Mouse (Mus musculus) erythroblast, embryonic 14.5 days (primary cell): ENCODE results near the gene Smg6. TPM values are rescaled to one million over a fixed set of nuclear protein-coding genes. Genes with fewer than 3 reads are reported as not detected.

Experiments used
- H3K27me3 ChIP-seq: 2 replicates; pipeline ENCODE4 v1.6.1; 2012; ENCODE audit warnings: inconsistent platforms; ENCODE audit not compliant: control insufficient read depth
- H3K36me3 ChIP-seq: 2 replicates; pipeline ENCODE4 v1.6.1; 2012; ENCODE audit warnings: mild to moderate bottlenecking, inconsistent platforms; ENCODE audit not compliant: control insufficient read depth
- H3K4me1 ChIP-seq: 2 replicates; pipeline ENCODE4 v1.6.1; 2012; ENCODE audit warnings: inconsistent platforms; ENCODE audit not compliant: control insufficient read depth
- H3K4me3 ChIP-seq: replicated peaks from 2 replicates; pipeline ENCODE3; 2012; ENCODE audit warnings: moderate library complexity, mild to moderate bottlenecking, inconsistent platforms
- H3K9me3 ChIP-seq: 2 replicates; pipeline ENCODE4 v1.6.1; 2012; ENCODE audit warnings: low read length, inconsistent platforms, mixed read lengths; ENCODE audit not compliant: control insufficient read depth
- GATA1 ChIP-seq: IDR thresholded peaks from 2 replicates; pipeline ENCODE4 v1.6.1; 2012; ENCODE audit warnings: low read length, inconsistent platforms, mixed read lengths
- TAL1 ChIP-seq: IDR thresholded peaks from 3 replicates; pipeline ENCODE4 v1.6.1; 2012; ENCODE audit warnings: low read length, inconsistent platforms, mixed read lengths
- polyA plus RNA-seq: library from polyadenylated mRNA; stranded (reverse); fragments of >175 nt; gene quantifications from 2 replicates; pipeline ENCODE4 v1.2.3, GENCODE M21; 2012

The Smg6 gene
- polyA plus RNA-seq, 1 experiment = 3.1 TPM

GRCm38 (mm10) chr11:75140431-75140830 lies 214.8 kb downstream of the Smg6 start:
- no peaks in the 10 kb centered on the region for H3K27me3 ChIP-seq
- TF ChIP-seq GATA1 (no peak), TAL1 (no peak)
- peaks cover 5% of the 10 kb centered on the region for H3K4me1 ChIP-seq
- no peak overlapping the region for H3K4me3 ChIP-seq
- H3K9me3 ChIP-seq = no peaks in the 10 kb centered on the region
- H3K36me3 ChIP-seq = peaks cover 28% of the 10 kb centered on the region

GRCm38 (mm10) chr11:75141038-75141437 lies 215.4 kb downstream of the Smg6 start:
- H3K9me3 ChIP-seq = no peaks in the 10 kb centered on the region
- H3K4me3 ChIP-seq = no peak overlapping the region
- H3K4me1 ChIP-seq = peaks cover 5% of the 10 kb centered on the region
- H3K36me3 ChIP-seq = peaks cover 29% of the 10 kb centered on the region
- no peaks in the 10 kb centered on the region for H3K27me3 ChIP-seq
- TF ChIP-seq GATA1 (no peak), TAL1 (no peak)

GRCm38 (mm10) chr11:75141913-75142312 lies 216.3 kb downstream of the Smg6 start:
- TF ChIP-seq GATA1 = no peak
- no peak for TF ChIP-seq TAL1
- H3K4me3 ChIP-seq = no peak overlapping the region
- H3K27me3 ChIP-seq = no peaks in the 10 kb centered on the region
- no peaks in the 10 kb centered on the region for H3K9me3 ChIP-seq
- peaks cover 7% of the 10 kb centered on the region for H3K4me1 ChIP-seq
- H3K36me3 ChIP-seq = peaks cover 31% of the 10 kb centered on the region

- Histone ChIP-seq H3K4me1 (peaks cover 7% of the 10 kb centered on the region), H3K4me3 (no peak overlapping the region), H3K9me3 (no peaks in the 10 kb centered on the region), H3K27me3 (no peaks in the 10 kb centered on the region), H3K36me3 (peaks cover 36% of the 10 kb centered on the region)
- no peak for TF ChIP-seq TAL1
- no peak for TF ChIP-seq GATA1
Measured at GRCm38 (mm10) chr11:75142749-75143148, 217.1 kb downstream of the Smg6 start.

- Histone ChIP-seq H3K27me3 (no peaks in the 10 kb centered on the region), H3K4me1 (peaks cover 4% of the 10 kb centered on the region; the same call in 1 of the 2 replicates), H3K36me3 (peaks cover 44% of the 10 kb centered on the region), H3K9me3 (no peaks in the 10 kb centered on the region), H3K4me3 (no peak overlapping the region)
- TF ChIP-seq TAL1 = no peak
- no peak for TF ChIP-seq GATA1
Measured at GRCm38 (mm10) chr11:75145841-75146240, 220.2 kb downstream of the Smg6 start.

- no peaks in the 10 kb centered on the region for H3K9me3 ChIP-seq
- no peak overlapping the region for H3K4me3 ChIP-seq
- peaks cover 43% of the 10 kb centered on the region for H3K36me3 ChIP-seq
- H3K4me1 ChIP-seq = peaks cover 3% of the 10 kb centered on the region; the same call in 1 of the 2 replicates
- TF ChIP-seq TAL1 (no peak), GATA1 (no peak)
- no peaks in the 10 kb centered on the region for H3K27me3 ChIP-seq
Measured at GRCm38 (mm10) chr11:75147106-75147845, 221.7 kb downstream of the Smg6 start.

GRCm38 (mm10) chr11:75147846-75148168 lies 222.2 kb downstream of the Smg6 start:
- TF ChIP-seq TAL1 (no peak), GATA1 (no peak)
- no peaks in the 10 kb centered on the region for H3K27me3 ChIP-seq
- H3K4me1 ChIP-seq = peaks cover 3% of the 10 kb centered on the region; the same call in 1 of the 2 replicates
- no peak overlapping the region for H3K4me3 ChIP-seq
- no peaks in the 10 kb centered on the region for H3K9me3 ChIP-seq
- peaks cover 39% of the 10 kb centered on the region for H3K36me3 ChIP-seq

GRCm38 (mm10) chr11:75148332-75149035 lies 222.9 kb downstream of the Smg6 start:
- no peak overlapping the region for H3K4me3 ChIP-seq
- TF ChIP-seq TAL1 (no peak), GATA1 (no peak)
- H3K4me1 ChIP-seq = peaks cover 3% of the 10 kb centered on the region; the same call in 1 of the 2 replicates
- no peaks in the 10 kb centered on the region for H3K27me3 ChIP-seq
- peaks cover 35% of the 10 kb centered on the region for H3K36me3 ChIP-seq
- no peaks in the 10 kb centered on the region for H3K9me3 ChIP-seq

- Histone ChIP-seq H3K27me3 (no peaks in the 10 kb centered on the region), H3K4me3 (no peak overlapping the region), H3K9me3 (no peaks in the 10 kb centered on the region), H3K4me1 (peaks cover 3% of the 10 kb centered on the region; the same call in 1 of the 2 replicates), H3K36me3 (peaks cover 23% of the 10 kb centered on the region)
- TF ChIP-seq GATA1 (no peak), TAL1 (no peak)
Measured at GRCm38 (mm10) chr11:75150346-75150745, 224.7 kb downstream of the Smg6 start.
